ENCODE assay signal across 8 mouse cellular contexts in genomic region chr4:57166922-57167870, GRCm38 (mm10). TPM values are rescaled to one million over a fixed set of nuclear protein-coding genes. Genes with fewer than 3 reads are reported as not detected.
DNase-seq lines count a peak whose midpoint lies in the region; ATAC-seq and TF ChIP-seq lines count a peak whose summit lies in the region.

No protein-coding gene starts in this region.

- in situ Hi-C loops in Patski (cut with MboI; ENCODE audit: low pct_unique_long_range_greater_than_20kb): no loop called here

- intact Hi-C loops in gastrocnemius, adult 2 months (cut with DNase I): no loop called here

- peak; percentile 29; the same call in 1 of the 2 replicates for TF ChIP-seq CTCF in gastrocnemius, adult 2 months (IDR thresholded peaks at IDR 0.05)
- TF ChIP-seq CTCF in Patski (IDR thresholded peaks at IDR 0.05): peak; percentile 20

- H3K4me3 ChIP-seq in gastrocnemius, adult 2 months: no peak overlapping the region
- H3K4me3 ChIP-seq in intestine, embryonic 15.5 days (replicated peaks): no peak overlapping the region

- no peaks in the 10 kb centered on the region for H3K27me3 ChIP-seq in Patski
- H3K27me3 ChIP-seq in intestine, embryonic 15.5 days (replicated peaks): no peaks in the 10 kb centered on the region

- peaks cover 18% of the 10 kb centered on the region; the same call in 1 of the 2 replicates for H3K4me1 ChIP-seq in intestine, embryonic 15.5 days (replicated peaks)

- no peaks in the 10 kb centered on the region for H3K36me3 ChIP-seq in intestine, embryonic 15.5 days

- H3K27ac ChIP-seq in gastrocnemius, adult 2 months: no peak overlapping the region
- H3K27ac ChIP-seq in intestine, embryonic 15.5 days: peak overlapping the region; percentile 48

- ATAC-seq in Patski: no peak
- ATAC-seq in intestine, embryonic 15.5 days: peak; percentile 81

- WGBS in intestine, embryonic 15.5 days: 47% methylated on average over 12 of the region's 12 CpGs

- POLR2A ChIA-PET in Patski (lab: Charles Lee): no interaction called here

- H3K9ac ChIP-seq in intestine, embryonic 15.5 days: no peak overlapping the region

- H3K9me3 ChIP-seq in intestine, embryonic 15.5 days: no peaks in the 10 kb centered on the region

- no peak for DNase-seq in gastrocnemius, adult 2 months
- no peak for DNase-seq in gastrocnemius, adult 18-20 months (ENCODE audit: low spot score)
- DNase-seq in Patski (ENCODE audit: low read depth, low spot score): no peak
- peak; percentile 57 to 81 for DNase-seq in lung, postnatal 4 days
- no peak for DNase-seq in left cerebral cortex, adult 8-10 months (ENCODE audit: low spot score in 2 of 2)
- DNase-seq in layer of hippocampus, postnatal 14 days (ENCODE audit: low spot score in 2 of 2): no peak
- no peak for DNase-seq in thymus, postnatal 0 days (ENCODE audit: low spot score)

- no peak overlapping the region for H3K4me2 ChIP-seq in intestine, embryonic 15.5 days (replicated peaks)

- CTCF ChIA-PET in Patski (lab: Charles Lee): no interaction called here

RNA-seq across cellular contexts. Expression of gene Epb41l4b, which starts 24.0 kb away (rescaled TPM):
- total RNA-seq in gastrocnemius, adult 2 months (2021): 1 to 10 TPM; 2.5 to 3.1 TPM
- total RNA-seq in gastrocnemius, adult 18-20 months (2021): 1 to 10 TPM; 3.7 to 4.2 TPM
- polyA plus RNA-seq in Patski (2021): 0.22 TPM
- polyA plus RNA-seq in intestine, embryonic 15.5 days (2015; fragmentation: Nextera tagmentation; extraction: Ambion mirVana): 22.2 and 23.4 TPM in 2 replicates
- 10 to 100 TPM; 30.5 to 45.1 (median 34.8) TPM for total RNA-seq in left cerebral cortex, adult 8-10 months (2022)
- total RNA-seq in layer of hippocampus, postnatal 14 days (2021): 10 to 100 TPM; 14.8 to 18.4 TPM
- polyA plus RNA-seq in thymus, postnatal 0 days (2015; fragmentation: Nextera tagmentation; extraction: Ambion mirVana): 2.2 and 2.4 TPM in 2 replicates

Comparison
In these comparisons a context has a peak if more than half of its experiments do, and no peak if none do; other contexts are left out.
1. DNase-seq: peak in lung, postnatal 4 days (2 of 2); none in gastrocnemius, adult 2 months (single experiment), gastrocnemius, adult 18-20 months (single experiment), Patski (single experiment), left cerebral cortex, adult 8-10 months (0 of 2), layer of hippocampus, postnatal 14 days (0 of 2) and thymus, postnatal 0 days (single experiment).